Mouse (Mus musculus) liver, embryonic 13.5 days (tissue): Measurements from ENCODE around the gene Vmn1r202. TPM values are rescaled to one million over a fixed set of nuclear protein-coding genes. Genes with fewer than 3 reads are reported as not detected.
"Not testable (repeated sequence)": the region's sequence is repeated elsewhere in the genome, so short reads cannot be mapped to it uniquely, and the experiment has no call there.

Experiments
- ATAC-seq: fragments of 200-750 bp; cut with Nextera tagmentation; 2 replicates; pipeline ENCODE4 v1.8.0; 2017; ENCODE audit warnings: low read depth, mild to moderate bottlenecking, moderate number of reproducible peaks, moderate library complexity
- DNase-seq: peaks from one replicate; pipeline ENCODE4 v3.0.0; 2022
- H3K27ac ChIP-seq: fragments of 300-500 bp; sonication (generic); 2 replicates; pipeline ENCODE4 v1.5.1; 2015; ENCODE audit warnings: moderate library complexity, mild to moderate bottlenecking, inconsistent platforms
- H3K27me3 ChIP-seq: fragments of 300-500 bp; sonication (generic); 2 replicates; pipeline ENCODE4 v1.6.1; 2015; ENCODE audit warnings: mild to moderate bottlenecking, inconsistent platforms
- H3K36me3 ChIP-seq: fragments of 300-500 bp; sonication (generic); 2 replicates; pipeline ENCODE4 v1.6.1; 2015; ENCODE audit warnings: mild to moderate bottlenecking, inconsistent platforms
- H3K4me1 ChIP-seq: fragments of 300-500 bp; sonication (generic); replicated peaks from 2 replicates; pipeline ENCODE4 v1.6.1; 2015; ENCODE audit warnings: inconsistent platforms
- H3K4me2 ChIP-seq: fragments of 300-500 bp; sonication (generic); 2 replicates; pipeline ENCODE4 v1.6.1; 2015; ENCODE audit warnings: inconsistent platforms, mild to moderate bottlenecking, moderate library complexity
- H3K4me3 ChIP-seq: fragments of 300-500 bp; sonication (generic); replicated peaks from 2 replicates; pipeline ENCODE4 v1.5.1; 2015; ENCODE audit warnings: mild to moderate bottlenecking, inconsistent platforms
- H3K9ac ChIP-seq: fragments of 300-500 bp; sonication (generic); 2 replicates; pipeline ENCODE4 v1.6.1; 2015; ENCODE audit warnings: mild to moderate bottlenecking, inconsistent platforms
- H3K9me3 ChIP-seq: fragments of 300-500 bp; sonication (generic); replicated peaks from 2 replicates; pipeline ENCODE4 v1.6.1; 2016; ENCODE audit warnings: inconsistent platforms
- WGBS: fragments of 180-500 bp; shearing (Covaris S2); methylation state at CpG from one replicate; pipeline ENCODE4 v1.1.7; 2015; ENCODE audit not compliant: insufficient replicate concordance; 5-methylcytosine and 5-hydroxymethylcytosine counted together
- polyA plus RNA-seq: library from polyadenylated mRNA; unstranded; fragments of >200 nt; fragmentation: Nextera tagmentation; extraction: Ambion mirVana; gene quantifications from 2 replicates; pipeline ENCODE4 v1.2.1, GENCODE M21; 2015

Vmn1r202 gene
- not detected in 2 replicates for polyA plus RNA-seq

DNA sequence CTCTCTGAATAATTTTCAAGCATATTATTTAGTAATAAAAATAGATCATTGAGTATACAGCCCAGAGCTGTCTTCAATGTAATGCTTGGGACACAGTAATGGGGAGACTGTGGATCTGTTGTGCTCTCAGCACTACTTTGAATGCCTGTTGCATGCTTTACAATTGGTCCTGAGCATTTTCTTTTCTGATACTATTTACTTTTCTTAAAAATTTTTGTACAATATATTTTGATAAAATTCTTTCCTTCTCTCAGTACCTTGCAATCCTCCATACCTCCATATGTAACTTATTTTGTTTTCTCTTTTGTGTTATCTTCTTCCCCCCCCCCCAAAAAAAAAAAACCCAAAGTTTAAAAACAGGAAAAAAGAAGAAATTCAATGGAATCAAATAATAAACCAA, at the start of gene Vmn1r202:
Vmn1r202 (minus strand) TSS at position 101 of the 400 bp plus-strand sequence.
- Histone ChIP-seq H3K9ac (no peak within 1 kb of the TSS), H3K27ac (no peak within 1 kb of the TSS), H3K4me2 (no peak within 1 kb of the TSS), H3K4me3 (no peak within 1 kb of the TSS), H3K27me3 (no peaks in the 10 kb centered on the region), H3K4me1 (no peaks in the 10 kb centered on the region), H3K36me3 (no peaks in the 10 kb centered on the region), H3K9me3 (no peaks in the 10 kb centered on the region)
- no peak for ATAC-seq
- no peak for DNase-seq

- not testable (repeated sequence) for H3K9ac ChIP-seq, H3K36me3 ChIP-seq, H3K27me3 ChIP-seq, DNase-seq, H3K4me2 ChIP-seq, H3K9me3 ChIP-seq, ATAC-seq, H3K4me1 ChIP-seq, H3K27ac ChIP-seq, H3K4me3 ChIP-seq
- WGBS: 36% methylated on average over 1 of the region's 1 CpGs
These were observed 47.7 kb upstream of the Vmn1r202 start, which contains the start of gene Vmn1r204 for GRCm38 (mm10) chr13:22552898-22553297. Gene Vmn1r204, plus strand, starts transcription at chr13:22553198.

DNA sequence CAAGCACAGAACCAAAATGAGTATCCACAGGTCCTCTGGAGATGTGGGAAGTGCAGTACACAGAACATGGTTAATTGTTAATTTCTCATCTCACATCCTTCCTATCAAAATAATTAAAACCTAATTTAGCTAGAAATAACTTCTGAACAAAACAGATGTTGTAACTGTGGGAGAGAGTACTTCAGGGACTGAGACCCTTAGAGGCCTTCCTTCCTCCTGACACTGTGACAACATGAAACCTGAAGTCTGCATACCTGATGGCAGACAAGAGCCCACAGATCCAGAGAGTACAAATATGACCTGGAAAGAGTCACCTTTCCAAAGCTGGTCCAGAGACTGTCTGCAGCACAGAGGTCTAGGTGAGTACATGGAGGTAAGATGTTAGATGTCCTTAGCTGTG, 12.6 kb upstream of the Vmn1r202 start, which contains the start of gene Vmn1r203:
Vmn1r203 (plus strand) TSS at position 301 of the 400 bp plus-strand sequence.
- DNase-seq (no peak), ATAC-seq (no peak)
- H3K4me3 ChIP-seq: no peak within 1 kb of the TSS
- H3K4me2 ChIP-seq: no peak within 1 kb of the TSS
- no peaks in the 10 kb centered on the region for H3K27me3 ChIP-seq
- no peaks in the 10 kb centered on the region for H3K9me3 ChIP-seq
- H3K4me1 ChIP-seq: no peaks in the 10 kb centered on the region
- H3K9ac ChIP-seq: no peak within 1 kb of the TSS
- no peaks in the 10 kb centered on the region for H3K36me3 ChIP-seq
- no peak within 1 kb of the TSS for H3K27ac ChIP-seq

DNA sequence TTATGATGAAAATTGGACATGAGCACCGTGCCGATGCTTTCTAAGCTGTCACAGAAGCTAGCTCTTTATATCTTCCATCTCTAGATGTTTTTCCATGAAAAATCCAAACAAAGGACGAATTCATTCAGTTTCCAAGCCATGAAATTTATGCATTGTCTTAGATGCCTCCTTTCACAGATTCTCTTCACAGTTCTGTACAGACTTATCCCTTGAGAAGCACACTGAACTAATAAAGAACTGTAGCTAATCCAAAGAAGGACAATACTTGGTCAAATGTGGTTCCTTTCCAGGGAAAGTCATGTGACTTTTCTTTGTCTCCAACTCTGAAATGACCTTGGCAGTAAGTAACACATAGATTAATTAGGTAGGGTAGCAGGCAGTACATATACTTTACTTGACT, 2.8 kb downstream of the Vmn1r202 start:
- no peaks in the 10 kb centered on the region for H3K4me1 ChIP-seq
- H3K4me2 ChIP-seq: no peak overlapping the region
- ATAC-seq: no peak
- no peak overlapping the region for H3K9ac ChIP-seq
- H3K27ac ChIP-seq: no peak overlapping the region
- no peaks in the 10 kb centered on the region for H3K36me3 ChIP-seq
- no peak for DNase-seq
- no peaks in the 10 kb centered on the region for H3K27me3 ChIP-seq
- H3K9me3 ChIP-seq: no peaks in the 10 kb centered on the region
- 61% methylated on average over 3 of the region's 3 CpGs for WGBS
- no peak overlapping the region for H3K4me3 ChIP-seq

DNA sequence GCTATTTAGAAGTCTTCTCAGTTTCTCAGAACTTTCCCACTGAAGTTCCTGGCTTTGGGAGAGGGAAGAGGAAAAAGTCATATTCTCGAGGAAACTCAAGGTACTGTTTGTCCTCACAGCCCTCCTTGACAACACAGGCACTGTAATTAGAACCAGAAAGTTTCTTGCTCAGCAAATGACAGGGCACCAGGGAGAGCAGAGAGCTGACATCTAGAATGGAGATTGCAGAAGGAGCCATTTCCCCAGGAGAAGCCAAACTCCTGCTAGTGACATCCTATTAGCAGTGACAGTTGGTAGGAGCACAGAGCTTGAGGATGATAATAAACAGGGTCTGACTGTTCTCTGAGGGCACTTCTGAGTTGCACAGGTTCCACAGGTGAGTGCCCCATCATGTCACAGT, 33.6 kb downstream of the Vmn1r202 start, which contains the start of gene Vmn1r201:
Vmn1r201 (plus strand) TSS at position 301 of the 400 bp plus-strand sequence.
- H3K27me3 ChIP-seq: no peaks in the 10 kb centered on the region
- H3K27ac ChIP-seq: no peak within 1 kb of the TSS
- H3K36me3 ChIP-seq: no peaks in the 10 kb centered on the region
- 32% methylated on average over 1 of the region's 1 CpGs for WGBS
- no peak within 1 kb of the TSS for H3K4me2 ChIP-seq
- H3K4me3 ChIP-seq: no peak within 1 kb of the TSS
- no peaks in the 10 kb centered on the region for H3K4me1 ChIP-seq
- H3K9me3 ChIP-seq: no peaks in the 10 kb centered on the region
- ATAC-seq (no peak), DNase-seq (no peak)
- no peak within 1 kb of the TSS for H3K9ac ChIP-seq

DNA sequence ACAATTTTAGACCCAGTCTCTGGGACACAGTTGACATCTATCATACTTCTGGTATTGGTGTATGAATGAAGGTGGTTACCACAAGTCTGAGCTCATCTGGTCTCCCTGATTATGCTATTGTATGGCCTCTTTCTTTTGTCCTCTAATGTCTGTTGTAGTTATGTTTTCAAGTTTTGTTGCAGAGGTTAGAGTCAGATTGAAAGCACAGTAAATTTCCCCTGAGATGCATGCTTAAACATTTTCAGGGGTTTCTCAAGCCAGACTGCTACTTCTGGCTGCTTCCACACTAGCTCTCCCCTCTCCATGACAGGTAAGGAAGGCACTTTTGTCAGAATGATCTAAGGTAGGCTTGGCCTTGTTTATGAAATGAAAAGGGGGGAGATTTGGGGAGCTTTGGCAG, 50.0 kb downstream of the Vmn1r202 start:
- DNase-seq: no peak
- Histone ChIP-seq H3K36me3 (no peaks in the 10 kb centered on the region), H3K4me3 (no peak overlapping the region), H3K4me1 (no peaks in the 10 kb centered on the region), H3K9ac (no peak overlapping the region), H3K4me2 (no peak overlapping the region), H3K27ac (no peak overlapping the region), H3K9me3 (no peaks in the 10 kb centered on the region), H3K27me3 (no peaks in the 10 kb centered on the region)
- no peak for ATAC-seq

Other genes with a start within 250 kb of the Vmn1r202 start
- not detected in 2 replicates for gene Vmn1r195, start 234.9 kb downstream of the Vmn1r202 start, polyA plus RNA-seq
- gene Vmn1r196, start 215.5 kb downstream of the Vmn1r202 start, polyA plus RNA-seq: not detected in 2 replicates
- not detected in 2 replicates for gene Vmn1r197, start 180.8 kb downstream of the Vmn1r202 start, polyA plus RNA-seq
- not detected in 2 replicates for gene Vmn1r198, start 155.0 kb downstream of the Vmn1r202 start, polyA plus RNA-seq
- not detected in 2 replicates for gene Vmn1r199, start 125.6 kb downstream of the Vmn1r202 start, polyA plus RNA-seq
- not detected in 2 replicates for gene Vmn1r200, start 115.0 kb downstream of the Vmn1r202 start, polyA plus RNA-seq
- not detected in 2 replicates for gene Vmn1r201, start 33.5 kb downstream of the Vmn1r202 start, polyA plus RNA-seq
- gene Vmn1r203, start 12.7 kb upstream of the Vmn1r202 start, polyA plus RNA-seq: not detected in 2 replicates
- gene Vmn1r204, start 47.8 kb upstream of the Vmn1r202 start, polyA plus RNA-seq: not detected in 2 replicates
- not detected in 2 replicates for gene Vmn1r205, start 87.6 kb upstream of the Vmn1r202 start, polyA plus RNA-seq
- gene Vmn1r206, start 118.9 kb upstream of the Vmn1r202 start, polyA plus RNA-seq: not detected in 2 replicates
- gene Vmn1r207-ps, start 224.2 kb upstream of the Vmn1r202 start, polyA plus RNA-seq: not detected in 2 replicates